Mouse (Mus musculus) hindbrain, postnatal 0 days (tissue): ENCODE measurements at regions not wholly inside any gene's neighbourhood (a gene's known extent, or its start where the extent isn't known, plus 50 kb on each side); places are given as distances from the start of the nearest gene placed in this dataset.

Experiments used
- ATAC-seq: fragments of 200-750 bp; cut with Nextera tagmentation; 2 replicates; pipeline ENCODE4 v1.8.0; 2017; ENCODE audit warnings: mild to moderate bottlenecking, moderate TSS enrichment, moderate library complexity
- DNase-seq: peaks from one replicate; pipeline ENCODE4 v3.0.0-alpha.2; 2015; ENCODE audit warnings: low spot score
- H3K27ac ChIP-seq: fragments of 300-500 bp; sonication (generic); 2 replicates; pipeline ENCODE4 v1.5.1; 2014; ENCODE audit warnings: mild to moderate bottlenecking
- H3K27me3 ChIP-seq: fragments of 300-500 bp; sonication (generic); 2 replicates; pipeline ENCODE4 v1.6.1; 2014; ENCODE audit warnings: low read length, mixed read lengths; ENCODE audit not compliant: insufficient read depth
- H3K36me3 ChIP-seq: fragments of 300-500 bp; sonication (generic); 2 replicates; pipeline ENCODE4 v1.6.1; 2014; ENCODE audit warnings: low read length, mixed read lengths; ENCODE audit not compliant: insufficient read depth
- H3K4me1 ChIP-seq: fragments of 300-500 bp; sonication (generic); 2 replicates; pipeline ENCODE4 v1.6.1; 2014; ENCODE audit warnings: antibody characterized with exemption, low read length, mixed read lengths; ENCODE audit not compliant: insufficient read depth
- H3K4me2 ChIP-seq: fragments of 300-500 bp; sonication (generic); 2 replicates; pipeline ENCODE4 v1.6.1; 2014; ENCODE audit warnings: low read depth, mild to moderate bottlenecking, low read length, moderate library complexity, mixed read lengths
- H3K4me3 ChIP-seq: fragments of 300-500 bp; sonication (generic); 2 replicates; pipeline ENCODE4 v1.5.1; 2014; ENCODE audit warnings: low read length
- H3K9ac ChIP-seq: fragments of 300-500 bp; sonication (generic); replicated peaks from 2 replicates; pipeline ENCODE4 v1.6.1; 2014; ENCODE audit warnings: mild to moderate bottlenecking, low read length, moderate library complexity, mixed read lengths
- H3K9me3 ChIP-seq: fragments of 300-500 bp; sonication (generic); 2 replicates; pipeline ENCODE4 v1.6.1; 2016; ENCODE audit warnings: low read length, mixed read lengths
- CTCF ChIP-seq: IDR thresholded peaks from 2 replicates; pipeline ENCODE4 v1.5.1; 2016; ENCODE audit warnings: antibody characterized with exemption, control low read depth, low read depth
- WGBS: fragments of 180-500 bp; shearing (Covaris S2); extraction: QIAGEN DNeasy Blood & Tissue Kit; methylation state at CpG from one replicate; pipeline ENCODE4 v1.1.7; 2014; 5-methylcytosine and 5-hydroxymethylcytosine counted together

DNA sequence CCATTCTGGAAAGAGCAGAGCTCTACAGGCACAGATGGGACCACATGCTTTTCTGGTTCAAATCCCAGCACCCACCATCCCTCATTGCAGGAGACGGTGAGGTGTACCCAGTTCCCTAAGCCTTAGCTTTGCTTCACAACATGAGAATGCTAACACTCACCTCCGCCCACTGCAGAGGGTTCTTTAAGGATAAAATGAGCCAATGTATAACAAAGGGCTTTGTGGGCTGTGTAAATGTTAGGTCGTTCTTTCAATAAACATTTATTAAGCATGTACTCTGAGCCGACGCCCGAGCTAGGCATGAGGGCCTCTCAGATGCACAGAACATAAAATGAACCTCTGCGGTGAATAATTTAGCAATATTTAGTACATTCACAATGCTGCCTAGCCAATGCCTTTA, 74.0 kb downstream of the Rplp1 start:
- H3K36me3 ChIP-seq = no peaks in the 10 kb centered on the region
- DNase-seq = no peak
- H3K27ac ChIP-seq = no peak overlapping the region
- TF ChIP-seq CTCF = no peak
- no peak for ATAC-seq
- no peak overlapping the region for H3K9ac ChIP-seq
- WGBS = 82% methylated on average over 7 of the region's 7 CpGs
- H3K4me3 ChIP-seq = no peak overlapping the region
- no peaks in the 10 kb centered on the region for H3K4me1 ChIP-seq
- no peak overlapping the region for H3K4me2 ChIP-seq
- H3K9me3 ChIP-seq = no peaks in the 10 kb centered on the region
- no peaks in the 10 kb centered on the region for H3K27me3 ChIP-seq

DNA sequence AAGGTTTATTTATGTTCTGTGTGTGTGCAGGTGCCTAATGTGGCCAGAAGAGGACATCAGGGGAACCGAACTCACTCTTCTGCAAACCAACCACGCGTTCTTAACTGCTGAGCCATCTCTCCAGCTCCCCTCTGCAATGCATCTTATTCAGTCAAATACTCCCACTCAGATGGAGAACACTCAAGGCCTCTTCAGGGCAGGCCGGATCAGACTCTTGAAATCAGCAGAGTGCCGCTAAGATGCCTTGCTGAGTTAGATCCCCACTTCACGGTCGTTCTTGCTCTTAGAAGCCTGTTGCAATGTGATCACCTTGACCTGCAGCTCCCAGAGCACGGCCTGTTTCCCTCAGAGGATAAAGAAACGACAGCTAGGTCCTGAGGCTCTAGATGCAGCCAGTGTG, 81.1 kb downstream of the Rplp1 start:
- TF ChIP-seq CTCF = no peak
- Histone ChIP-seq H3K36me3 (no peaks in the 10 kb centered on the region), H3K27me3 (0 out of 2 replicates have a peak, but pooled peaks cover 3% of the 10 kb centered on the region), H3K4me3 (no peak overlapping the region), H3K9ac (no peak overlapping the region), H3K4me2 (no peak overlapping the region), H3K27ac (no peak overlapping the region), H3K4me1 (0 out of 2 replicates have a peak, but pooled peaks cover 3% of the 10 kb centered on the region), H3K9me3 (no peaks in the 10 kb centered on the region)
- ATAC-seq (no peak), DNase-seq (no peak)
- 87% methylated on average over 9 of the region's 9 CpGs for WGBS

DNA sequence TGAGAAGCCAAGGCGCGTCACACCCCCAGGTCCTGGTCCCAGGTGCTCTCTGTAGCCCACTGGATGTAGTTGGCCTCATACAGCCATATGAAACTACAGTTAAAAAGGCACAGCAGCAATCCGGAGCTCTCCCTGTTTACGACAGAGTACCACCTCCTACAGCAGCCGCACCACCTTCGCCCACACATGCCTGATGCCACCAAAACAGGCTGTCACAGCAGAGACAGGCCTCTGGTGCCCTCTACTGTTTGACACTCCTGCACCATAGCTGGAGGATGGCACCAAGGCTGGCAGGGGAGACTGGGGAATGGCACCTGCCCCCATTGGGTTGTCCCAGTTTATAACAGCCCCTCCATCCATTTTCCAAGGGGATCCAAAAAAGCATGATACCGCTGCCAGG, 84.1 kb downstream of the Rplp1 start:
- DNase-seq (peak; percentile 87), ATAC-seq (peak; percentile 68; the same call in 1 of the 2 replicates)
- peak; percentile 96 for TF ChIP-seq CTCF
- H3K27ac ChIP-seq = no peak overlapping the region
- 0 out of 2 replicates have a peak, but pooled peaks cover 3% of the 10 kb centered on the region for H3K4me1 ChIP-seq
- no peak overlapping the region for H3K9ac ChIP-seq
- peaks cover 6% of the 10 kb centered on the region; the same call in 1 of the 2 replicates for H3K27me3 ChIP-seq
- no peaks in the 10 kb centered on the region for H3K36me3 ChIP-seq
- H3K9me3 ChIP-seq = no peaks in the 10 kb centered on the region
- H3K4me2 ChIP-seq = no peak overlapping the region
- H3K4me3 ChIP-seq = no peak overlapping the region
- WGBS = 51% methylated on average over 7 of the region's 7 CpGs

DNA sequence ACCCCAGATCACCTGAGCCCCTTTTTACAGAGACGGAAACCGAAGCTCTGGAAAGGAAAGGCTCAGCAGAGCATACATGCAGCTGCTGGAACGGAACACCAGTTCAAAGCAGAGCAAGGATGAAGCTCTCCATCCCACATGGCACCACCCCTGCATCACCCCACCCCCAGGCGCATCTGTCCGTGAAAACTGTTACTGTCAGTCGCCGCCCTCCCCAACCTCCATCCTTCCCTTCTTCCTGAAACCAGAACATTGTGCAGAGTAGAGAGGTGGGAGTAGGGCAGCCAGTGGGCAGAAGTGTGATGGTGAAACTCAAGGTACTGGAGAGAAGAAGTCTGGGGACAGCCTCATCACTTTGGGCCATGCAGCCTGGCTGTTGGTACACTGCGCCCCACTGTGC, 84.6 kb downstream of the Rplp1 start:
- H3K27ac ChIP-seq = no peak overlapping the region
- no peak for DNase-seq
- H3K4me3 ChIP-seq = no peak overlapping the region
- no peaks in the 10 kb centered on the region for H3K9me3 ChIP-seq
- H3K36me3 ChIP-seq = no peaks in the 10 kb centered on the region
- H3K4me2 ChIP-seq = no peak overlapping the region
- no peak overlapping the region for H3K9ac ChIP-seq
- H3K27me3 ChIP-seq = peaks cover 5% of the 10 kb centered on the region; the same call in 1 of the 2 replicates
- 0 out of 2 replicates have a peak, but pooled peaks cover 3% of the 10 kb centered on the region for H3K4me1 ChIP-seq
- TF ChIP-seq CTCF = no peak
- ATAC-seq = no peak
- 89% methylated on average over 8 of the region's 8 CpGs for WGBS

DNA sequence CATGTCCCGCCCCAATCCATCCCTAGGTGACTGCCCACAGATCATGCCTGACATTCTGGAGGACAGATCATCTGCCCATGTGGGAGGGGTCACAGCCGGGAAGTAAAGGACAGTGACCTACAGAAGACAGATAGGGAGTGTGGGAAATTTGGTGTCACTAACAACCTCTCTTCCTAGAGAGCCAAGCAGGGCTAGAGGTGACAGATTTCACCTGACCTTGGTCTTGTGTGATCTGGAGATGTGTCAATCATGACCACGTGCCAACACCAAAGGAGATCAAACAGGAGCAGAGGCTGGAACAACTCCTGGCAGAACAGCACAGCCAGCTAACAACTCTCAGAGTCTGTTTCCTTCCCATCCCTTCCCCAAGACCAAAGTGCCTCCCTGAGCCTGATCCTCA, 85.0 kb downstream of the Rplp1 start:
- Histone ChIP-seq H3K4me1 (0 out of 2 replicates have a peak, but pooled peaks cover 3% of the 10 kb centered on the region), H3K9ac (no peak overlapping the region), H3K9me3 (no peaks in the 10 kb centered on the region), H3K36me3 (no peaks in the 10 kb centered on the region), H3K27me3 (peaks cover 4% of the 10 kb centered on the region; the same call in 1 of the 2 replicates), H3K27ac (no peak overlapping the region), H3K4me3 (no peak overlapping the region), H3K4me2 (no peak overlapping the region)
- TF ChIP-seq CTCF = no peak
- ATAC-seq (no peak), DNase-seq (no peak)
- 93% methylated on average over 3 of the region's 3 CpGs for WGBS

DNA sequence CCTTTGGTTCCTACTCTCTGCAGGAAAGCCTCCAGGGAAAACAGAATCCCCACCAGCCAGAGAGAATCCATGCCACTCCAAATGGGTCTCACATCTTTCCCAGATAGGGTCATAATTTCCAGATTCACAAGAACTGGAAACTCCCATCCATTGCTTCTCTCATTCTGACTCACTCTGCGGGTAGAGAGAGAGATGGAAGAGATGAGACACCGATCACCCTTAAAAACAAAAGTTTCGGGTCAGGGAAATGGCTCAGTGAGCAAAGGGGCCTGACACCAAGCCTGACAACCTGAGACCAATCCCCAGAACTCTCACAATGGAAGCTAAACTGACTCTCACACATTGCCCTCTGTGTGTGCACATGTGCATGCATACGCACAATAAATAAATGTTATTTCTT, 86.6 kb downstream of the Rplp1 start:
- no peaks in the 10 kb centered on the region for H3K36me3 ChIP-seq

DNA sequence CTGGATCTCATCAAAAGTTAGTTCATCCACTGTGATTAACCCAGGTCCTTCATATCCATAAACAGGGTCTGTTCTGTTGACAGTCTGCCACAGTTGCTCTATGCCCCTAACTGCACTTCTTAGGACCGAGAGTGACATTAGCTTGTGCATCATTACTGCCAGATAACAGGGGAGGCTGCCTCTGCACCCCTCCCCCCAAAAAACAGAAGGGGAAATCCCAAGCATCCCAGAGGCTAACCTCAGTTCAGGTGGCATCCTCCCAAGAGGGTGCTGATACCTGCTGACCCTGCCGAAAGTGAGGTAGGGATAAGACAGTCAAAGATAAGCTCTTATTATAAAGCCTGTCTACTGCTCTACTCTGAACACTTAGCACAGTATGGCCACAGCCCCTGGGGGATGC, 87.3 kb downstream of the Rplp1 start:
- Histone ChIP-seq H3K4me3 (no peak overlapping the region), H3K9ac (no peak overlapping the region), H3K4me1 (0 out of 2 replicates have a peak, but pooled peaks cover 3% of the 10 kb centered on the region), H3K27ac (no peak overlapping the region), H3K9me3 (no peaks in the 10 kb centered on the region), H3K4me2 (no peak overlapping the region), H3K36me3 (no peaks in the 10 kb centered on the region), H3K27me3 (peaks cover 4% of the 10 kb centered on the region; the same call in 1 of the 2 replicates)
- TF ChIP-seq CTCF = no peak
- DNase-seq (no peak), ATAC-seq (no peak)
- 95% methylated on average over 2 of the region's 2 CpGs for WGBS

More for the DNA sequence above, 86.6 kb downstream of the Rplp1 start:
- H3K9me3 ChIP-seq = no peaks in the 10 kb centered on the region
- ATAC-seq (no peak), DNase-seq (no peak)
- TF ChIP-seq CTCF = no peak
- WGBS = 97% methylated on average over 4 of the region's 4 CpGs
- no peak overlapping the region for H3K9ac ChIP-seq
- H3K27me3 ChIP-seq = peaks cover 4% of the 10 kb centered on the region; the same call in 1 of the 2 replicates
- H3K4me1 ChIP-seq = 0 out of 2 replicates have a peak, but pooled peaks cover 3% of the 10 kb centered on the region
- H3K4me2 ChIP-seq = no peak overlapping the region
- no peak overlapping the region for H3K4me3 ChIP-seq
- no peak overlapping the region for H3K27ac ChIP-seq
